Mouse (Mus musculus) liver, embryonic 11.5 days (tissue): ENCODE data around the gene Vgll4. TPM values are rescaled to one million over a fixed set of nuclear protein-coding genes. Genes with fewer than 3 reads are reported as not detected.

Experiments used
- ATAC-seq: fragments of 200-750 bp; cut with Nextera tagmentation; replicated peaks from 2 replicates; pipeline ENCODE4 v1.8.0; 2017; ENCODE audit warnings: moderate number of reproducible peaks, mild to moderate bottlenecking, moderate TSS enrichment, moderate library complexity; ENCODE audit not compliant: low FRiP score
- DNase-seq: peaks from one replicate; pipeline ENCODE4 v3.0.0-alpha.2; 2017; ENCODE audit warnings: low spot score
- H3K27ac ChIP-seq: fragments of 300-500 bp; sonication (generic); 2 replicates; pipeline ENCODE4 v1.5.1; 2014; ENCODE audit warnings: mild to moderate bottlenecking, low read depth, low read length, control low read depth
- H3K27me3 ChIP-seq: fragments of 300-500 bp; sonication (generic); replicated peaks from 2 replicates; pipeline ENCODE4 v1.6.1; 2014; ENCODE audit warnings: low read length, mixed read lengths; ENCODE audit not compliant: control insufficient read depth, insufficient read depth
- H3K36me3 ChIP-seq: fragments of 300-500 bp; sonication (generic); 2 replicates; pipeline ENCODE4 v1.6.1; 2014; ENCODE audit warnings: mild to moderate bottlenecking, low read length, moderate library complexity, mixed read lengths; ENCODE audit not compliant: control insufficient read depth, insufficient read depth
- H3K4me1 ChIP-seq: fragments of 300-500 bp; sonication (generic); replicated peaks from 2 replicates; pipeline ENCODE4 v1.6.1; 2014; ENCODE audit warnings: low read length, mixed read lengths; ENCODE audit not compliant: control insufficient read depth, insufficient read depth
- H3K4me2 ChIP-seq: fragments of 300-500 bp; sonication (generic); 2 replicates; pipeline ENCODE4 v1.6.1; 2014; ENCODE audit warnings: mild to moderate bottlenecking, control low read depth, moderate library complexity
- H3K4me3 ChIP-seq: fragments of 300-500 bp; sonication (generic); 2 replicates; pipeline ENCODE4 v1.5.1; 2014; ENCODE audit warnings: low read depth, low read length, control low read depth
- H3K9ac ChIP-seq: fragments of 300-500 bp; sonication (generic); 2 replicates; pipeline ENCODE4 v1.6.1; 2014; ENCODE audit warnings: low read depth, low read length, control low read depth
- H3K9me3 ChIP-seq: fragments of 300-500 bp; sonication (generic); 2 replicates; pipeline ENCODE4 v1.6.1; 2016; ENCODE audit warnings: low read length, inconsistent platforms, mixed read lengths; ENCODE audit not compliant: control insufficient read depth
- WGBS: fragments of 180-500 bp; shearing (Covaris S2); extraction: QIAGEN DNeasy Blood & Tissue Kit; methylation state at CpG from one replicate; pipeline ENCODE4 v1.1.7; 2014; 5-methylcytosine and 5-hydroxymethylcytosine counted together
- polyA plus RNA-seq: library from polyadenylated mRNA; unstranded; fragments of >200 nt; fragmentation: Nextera tagmentation; extraction: Ambion mirVana; gene quantifications from 2 replicates; pipeline ENCODE4 v1.2.1, GENCODE M21; 2014

Gene Vgll4
- polyA plus RNA-seq, 1 experiment from 2014 or later, result 37.8 TPM

DNA sequence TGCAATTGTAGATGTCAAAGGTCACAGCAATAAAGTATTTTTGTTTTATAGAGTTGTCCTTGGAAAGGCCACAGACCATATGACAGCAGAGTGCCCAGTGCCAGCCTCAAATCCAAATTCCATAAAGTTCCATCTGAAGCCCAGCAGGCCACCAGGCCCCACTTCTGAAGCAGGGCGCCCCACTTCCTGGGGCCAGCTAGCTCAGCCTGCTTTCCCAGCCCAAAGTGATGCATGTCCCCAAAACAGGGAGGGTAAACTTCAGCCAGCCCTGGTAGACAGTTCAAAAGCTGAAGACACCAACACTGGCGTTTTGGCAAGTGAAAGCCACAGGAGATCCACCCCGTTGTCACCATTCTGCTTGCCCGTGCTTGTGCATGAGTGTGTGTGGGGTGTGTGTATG lies 157.0 kb downstream of the Vgll4 start:
- Histone ChIP-seq H3K4me3 (no peak overlapping the region), H3K9me3 (no peaks in the 10 kb centered on the region), H3K4me2 (no peak overlapping the region), H3K27ac (no peak overlapping the region), H3K9ac (no peak overlapping the region), H3K36me3 (no peaks in the 10 kb centered on the region), H3K27me3 (no peaks in the 10 kb centered on the region), H3K4me1 (peaks cover 8% of the 10 kb centered on the region)
- WGBS, result 81% methylated on average over 4 of the region's 4 CpGs
- DNase-seq (no peak), ATAC-seq (no peak)

DNA sequence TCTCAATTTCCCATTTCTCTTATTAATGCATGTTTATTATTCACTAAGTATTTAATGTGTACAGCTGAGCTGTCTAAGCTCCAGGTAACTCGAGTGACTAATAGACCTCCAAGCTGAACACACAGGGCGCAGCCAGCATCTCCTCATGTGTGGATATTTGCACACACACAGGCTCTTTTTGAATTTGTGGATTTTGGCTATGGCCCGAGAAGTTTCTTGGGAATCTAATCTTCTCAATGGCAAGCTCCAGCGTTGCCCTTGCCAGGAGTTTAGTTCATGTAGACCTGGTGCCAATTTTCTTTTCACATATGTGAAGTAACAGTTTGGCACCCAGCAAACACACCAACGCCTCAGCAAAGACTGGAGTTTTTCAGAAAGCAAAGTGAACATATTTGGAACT lies 157.5 kb downstream of the Vgll4 start:
- H3K4me2 ChIP-seq, result no peak overlapping the region
- no peak for DNase-seq
- no peaks in the 10 kb centered on the region for H3K36me3 ChIP-seq
- no peaks in the 10 kb centered on the region for H3K9me3 ChIP-seq
- 80% methylated on average over 5 of the region's 5 CpGs for WGBS
- no peak overlapping the region for H3K4me3 ChIP-seq
- H3K4me1 ChIP-seq, result peaks cover 6% of the 10 kb centered on the region
- no peak overlapping the region for H3K27ac ChIP-seq
- H3K27me3 ChIP-seq, result no peaks in the 10 kb centered on the region
- no peak for ATAC-seq
- H3K9ac ChIP-seq, result no peak overlapping the region

Other genes with a start within 250 kb of the Vgll4 start
- 70.3 and 73.4 TPM in 2 replicates for gene Tamm41, start 67.9 kb upstream of the Vgll4 start, polyA plus RNA-seq
- 0.16 and 0.30 TPM in 2 replicates for gene Syn2, start 164.9 kb upstream of the Vgll4 start, polyA plus RNA-seq